Mouse (Mus musculus): ENCODE measurements around the gene Grik2.

DNA sequence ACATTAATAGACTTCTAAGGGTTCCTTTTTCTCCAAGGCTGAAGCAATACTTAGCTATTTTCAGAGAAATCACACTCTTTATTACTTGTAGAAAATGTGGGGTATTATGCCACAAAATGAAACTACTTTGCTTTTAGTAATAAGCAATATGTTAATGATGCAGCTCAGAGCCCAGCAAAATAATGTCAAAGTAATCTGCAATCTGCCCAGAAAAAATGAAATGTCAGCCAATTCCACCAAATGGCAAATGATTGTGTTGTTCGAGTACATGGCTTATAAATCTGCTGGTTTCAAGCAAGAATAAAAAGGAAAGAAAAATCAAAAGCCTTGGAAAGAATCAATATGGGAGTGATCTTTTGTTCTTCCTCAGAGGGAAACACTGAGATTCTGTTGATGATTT is 136.2 kb downstream of the Grik2 start:
- no peak for TF ChIP-seq CTCF (IDR thresholded peaks at IDR 0.05; ENCODE audit: extremely low read depth, insufficient read depth, low read length)
- no peak for TF ChIP-seq POLR2A (IDR thresholded peaks at IDR 0.05; ENCODE audit: extremely low read depth, insufficient read depth, low read length)
